Mouse (Mus musculus): Measurements from ENCODE around the gene Timp3. TPM values are rescaled to one million over a fixed set of nuclear protein-coding genes. Genes with fewer than 3 reads are reported as not detected.

The Timp3 gene
- polyA plus RNA-seq, 1 experiment from 2014 or later: 37.4 TPM

- Histone ChIP-seq H3K9me3 (replicated peaks; ENCODE audit: control insufficient read depth, low read length, poor library complexity, severe bottlenecking) (no peaks in the 10 kb centered on the region), H3K4me1 (ENCODE audit: control insufficient read depth, insufficient read depth, low read length) (no peaks in the 10 kb centered on the region; the same call in 1 of the 2 replicates), H3K4me2 (ENCODE audit: low read length) (no peak overlapping the region), H3K36me3 (ENCODE audit: control insufficient read depth, insufficient read depth, low read length) (no peaks in the 10 kb centered on the region; the same call in 1 of the 2 replicates), H3K9ac (ENCODE audit: low read depth, low read length) (no peak overlapping the region), H3K4me3 (ENCODE audit: low read depth, low read length) (no peak overlapping the region), H3K27me3 (ENCODE audit: control insufficient read depth, insufficient read depth, low read depth, low read length) (no peaks in the 10 kb centered on the region), H3K27ac (ENCODE audit: low read length) (no peak overlapping the region)
- no peak for ATAC-seq
- 35% methylated on average over 4 of the region's 4 CpGs for WGBS
Observed at GRCm38 (mm10) chr10:86338121-86338715, 38.0 kb downstream of the Timp3 start.

DNA sequence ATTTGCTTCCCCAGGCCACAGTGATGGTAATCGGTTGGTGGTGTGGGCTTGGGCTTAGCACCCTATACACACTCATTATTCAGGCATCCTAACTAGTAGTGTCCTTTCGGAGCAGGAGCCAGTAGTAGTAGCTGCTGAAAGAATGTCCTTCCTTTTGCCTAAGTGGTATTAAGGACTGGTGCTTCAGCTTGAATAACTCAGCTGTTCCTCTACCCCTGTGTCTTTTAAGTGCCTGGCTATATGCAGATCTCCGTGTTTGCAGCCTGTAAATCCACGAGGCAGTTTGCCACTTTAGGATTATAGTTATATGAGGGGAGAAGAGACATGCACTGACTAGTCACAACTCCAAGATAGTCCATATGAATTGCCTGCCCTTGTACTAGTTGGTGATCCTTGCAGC, 38.9 kb downstream of the Timp3 start:
- Histone ChIP-seq H3K4me1 (ENCODE audit: control insufficient read depth, insufficient read depth, low read length) (no peaks in the 10 kb centered on the region; the same call in 1 of the 2 replicates), H3K4me2 (ENCODE audit: low read length) (no peak overlapping the region), H3K27me3 (ENCODE audit: control insufficient read depth, insufficient read depth, low read depth, low read length) (no peaks in the 10 kb centered on the region), H3K9ac (ENCODE audit: low read depth, low read length) (no peak overlapping the region), H3K27ac (ENCODE audit: low read length) (no peak overlapping the region), H3K4me3 (ENCODE audit: low read depth, low read length) (no peak overlapping the region), H3K36me3 (ENCODE audit: control insufficient read depth, insufficient read depth, low read length) (no peaks in the 10 kb centered on the region; the same call in 1 of the 2 replicates), H3K9me3 (replicated peaks; ENCODE audit: control insufficient read depth, low read length, poor library complexity, severe bottlenecking) (no peaks in the 10 kb centered on the region)
- no peak for ATAC-seq
- WGBS: 92% methylated on average over 4 of the region's 4 CpGs

GRCm38 (mm10) chr10:86339649-86340379, 39.6 kb downstream of the Timp3 start:
- Histone ChIP-seq H3K9ac (ENCODE audit: low read depth, low read length) (no peak overlapping the region), H3K4me2 (ENCODE audit: low read length) (no peak overlapping the region), H3K27ac (ENCODE audit: low read length) (no peak overlapping the region), H3K9me3 (replicated peaks; ENCODE audit: control insufficient read depth, low read length, poor library complexity, severe bottlenecking) (no peaks in the 10 kb centered on the region), H3K27me3 (ENCODE audit: control insufficient read depth, insufficient read depth, low read depth, low read length) (no peaks in the 10 kb centered on the region), H3K4me3 (ENCODE audit: low read depth, low read length) (no peak overlapping the region), H3K36me3 (ENCODE audit: control insufficient read depth, insufficient read depth, low read length) (no peaks in the 10 kb centered on the region; the same call in 1 of the 2 replicates), H3K4me1 (ENCODE audit: control insufficient read depth, insufficient read depth, low read length) (no peaks in the 10 kb centered on the region; the same call in 1 of the 2 replicates)
- WGBS: 75% methylated on average over 2 of the region's 2 CpGs
- no peak for ATAC-seq

- ATAC-seq: no peak
- Histone ChIP-seq H3K4me3 (ENCODE audit: low read depth, low read length) (no peak overlapping the region), H3K4me1 (ENCODE audit: control insufficient read depth, insufficient read depth, low read length) (no peaks in the 10 kb centered on the region; the same call in 1 of the 2 replicates), H3K27me3 (ENCODE audit: control insufficient read depth, insufficient read depth, low read depth, low read length) (no peaks in the 10 kb centered on the region), H3K27ac (ENCODE audit: low read length) (no peak overlapping the region), H3K4me2 (ENCODE audit: low read length) (no peak overlapping the region), H3K9ac (ENCODE audit: low read depth, low read length) (no peak overlapping the region), H3K9me3 (replicated peaks; ENCODE audit: control insufficient read depth, low read length, poor library complexity, severe bottlenecking) (no peaks in the 10 kb centered on the region), H3K36me3 (ENCODE audit: control insufficient read depth, insufficient read depth, low read length) (no peaks in the 10 kb centered on the region)
- 80% methylated on average over 7 of the region's 7 CpGs for WGBS
Observed at GRCm38 (mm10) chr10:86340421-86340820, 40.2 kb downstream of the Timp3 start.

DNA sequence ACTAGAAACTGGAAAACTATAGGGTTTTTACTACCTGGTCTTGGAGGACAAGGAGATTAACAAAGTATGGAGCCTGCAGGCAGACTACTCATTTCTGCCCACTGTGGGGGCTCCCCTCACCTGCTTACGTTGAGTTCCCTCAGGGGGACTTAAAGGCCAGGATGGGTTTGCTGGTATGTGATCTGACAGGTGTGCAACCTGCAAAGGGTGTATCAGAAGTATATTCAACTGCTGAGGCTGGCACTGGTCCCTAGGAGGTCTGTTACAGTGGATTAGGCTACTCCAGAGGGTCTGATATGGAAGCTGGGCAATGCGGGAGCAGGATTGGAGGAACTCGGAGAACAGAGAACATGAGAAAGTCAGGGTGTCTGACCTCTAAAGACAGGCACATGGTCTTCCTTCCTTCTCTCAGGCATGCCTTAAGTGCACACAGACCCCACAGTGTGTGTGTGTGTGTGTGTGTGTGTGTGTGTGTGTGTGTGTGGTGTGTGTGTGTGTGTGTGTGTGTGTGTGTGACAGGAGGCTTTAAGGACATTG, 40.9 kb downstream of the Timp3 start:
- WGBS: 69% methylated on average over 3 of the region's 3 CpGs
- Histone ChIP-seq H3K36me3 (ENCODE audit: control insufficient read depth, insufficient read depth, low read length) (no peaks in the 10 kb centered on the region), H3K4me3 (ENCODE audit: low read depth, low read length) (no peak overlapping the region), H3K9ac (ENCODE audit: low read depth, low read length) (no peak overlapping the region), H3K27me3 (ENCODE audit: control insufficient read depth, insufficient read depth, low read depth, low read length) (no peaks in the 10 kb centered on the region), H3K4me1 (ENCODE audit: control insufficient read depth, insufficient read depth, low read length) (no peaks in the 10 kb centered on the region; the same call in 1 of the 2 replicates), H3K4me2 (ENCODE audit: low read length) (no peak overlapping the region), H3K27ac (ENCODE audit: low read length) (no peak overlapping the region), H3K9me3 (replicated peaks; ENCODE audit: control insufficient read depth, low read length, poor library complexity, severe bottlenecking) (no peaks in the 10 kb centered on the region)
- no peak for ATAC-seq

- no peak overlapping the region for H3K9ac ChIP-seq (ENCODE audit: low read depth, low read length)
- 37% methylated on average over 8 of the region's 8 CpGs for WGBS
- no peaks in the 10 kb centered on the region; the same call in 1 of the 2 replicates for H3K4me1 ChIP-seq (ENCODE audit: control insufficient read depth, insufficient read depth, low read length)
- no peak overlapping the region for H3K4me3 ChIP-seq (ENCODE audit: low read depth, low read length)
- H3K9me3 ChIP-seq (replicated peaks; ENCODE audit: control insufficient read depth, low read length, poor library complexity, severe bottlenecking): no peaks in the 10 kb centered on the region
- H3K36me3 ChIP-seq (ENCODE audit: control insufficient read depth, insufficient read depth, low read length): no peaks in the 10 kb centered on the region
- H3K4me2 ChIP-seq (ENCODE audit: low read length): no peak overlapping the region
- H3K27ac ChIP-seq (ENCODE audit: low read length): no peak overlapping the region
- H3K27me3 ChIP-seq (ENCODE audit: control insufficient read depth, insufficient read depth, low read depth, low read length): no peaks in the 10 kb centered on the region
- no peak for ATAC-seq
Observed at GRCm38 (mm10) chr10:86341589-86341988, 41.4 kb downstream of the Timp3 start.

- H3K4me2 ChIP-seq (ENCODE audit: low read length): no peak overlapping the region
- 79% methylated on average over 4 of the region's 4 CpGs for WGBS
- no peaks in the 10 kb centered on the region for H3K36me3 ChIP-seq (ENCODE audit: control insufficient read depth, insufficient read depth, low read length)
- H3K27ac ChIP-seq (ENCODE audit: low read length): no peak overlapping the region
- no peak overlapping the region for H3K9ac ChIP-seq (ENCODE audit: low read depth, low read length)
- H3K9me3 ChIP-seq (replicated peaks; ENCODE audit: control insufficient read depth, low read length, poor library complexity, severe bottlenecking): no peaks in the 10 kb centered on the region
- H3K27me3 ChIP-seq (ENCODE audit: control insufficient read depth, insufficient read depth, low read depth, low read length): no peaks in the 10 kb centered on the region
- H3K4me1 ChIP-seq (ENCODE audit: control insufficient read depth, insufficient read depth, low read length): no peaks in the 10 kb centered on the region; the same call in 1 of the 2 replicates
- no peak for ATAC-seq
- H3K4me3 ChIP-seq (ENCODE audit: low read depth, low read length): no peak overlapping the region
Observed at GRCm38 (mm10) chr10:86342151-86342550, 42.0 kb downstream of the Timp3 start.

GRCm38 (mm10) chr10:86342713-86343112, 42.5 kb downstream of the Timp3 start:
- ATAC-seq: no peak
- Histone ChIP-seq H3K4me2 (ENCODE audit: low read length) (no peak overlapping the region), H3K4me1 (ENCODE audit: control insufficient read depth, insufficient read depth, low read length) (no peaks in the 10 kb centered on the region; the same call in 1 of the 2 replicates), H3K4me3 (ENCODE audit: low read depth, low read length) (no peak overlapping the region), H3K27me3 (ENCODE audit: control insufficient read depth, insufficient read depth, low read depth, low read length) (no peaks in the 10 kb centered on the region), H3K9ac (ENCODE audit: low read depth, low read length) (no peak overlapping the region), H3K27ac (ENCODE audit: low read length) (no peak overlapping the region), H3K9me3 (replicated peaks; ENCODE audit: control insufficient read depth, low read length, poor library complexity, severe bottlenecking) (no peaks in the 10 kb centered on the region), H3K36me3 (ENCODE audit: control insufficient read depth, insufficient read depth, low read length) (no peaks in the 10 kb centered on the region)
- WGBS: 57% methylated on average over 7 of the region's 7 CpGs

GRCm38 (mm10) chr10:86343362-86343761, 43.2 kb downstream of the Timp3 start:
- Histone ChIP-seq H3K36me3 (ENCODE audit: control insufficient read depth, insufficient read depth, low read length) (no peaks in the 10 kb centered on the region), H3K4me3 (ENCODE audit: low read depth, low read length) (no peak overlapping the region), H3K4me1 (ENCODE audit: control insufficient read depth, insufficient read depth, low read length) (no peaks in the 10 kb centered on the region; the same call in 1 of the 2 replicates), H3K27ac (ENCODE audit: low read length) (no peak overlapping the region), H3K27me3 (ENCODE audit: control insufficient read depth, insufficient read depth, low read depth, low read length) (no peaks in the 10 kb centered on the region), H3K9ac (ENCODE audit: low read depth, low read length) (no peak overlapping the region), H3K9me3 (replicated peaks; ENCODE audit: control insufficient read depth, low read length, poor library complexity, severe bottlenecking) (no peaks in the 10 kb centered on the region), H3K4me2 (ENCODE audit: low read length) (no peak overlapping the region)
- 81% methylated on average over 6 of the region's 6 CpGs for WGBS
- no peak for ATAC-seq
